Mouse (Mus musculus) bone marrow, adult 2 months (tissue): ENCODE data around the gene Slpi. TPM values are rescaled to one million over a fixed set of nuclear protein-coding genes. Genes with fewer than 3 reads are reported as not detected.
A peak's percentile ranks its signal among the peaks of the same experiment; 100 is the strongest.

ENCODE experiments used
- H3K27ac ChIP-seq: fragments of 200-500 bp; 2 replicates; pipeline ENCODE4 v1.5.1; 2012; ENCODE audit warnings: low read depth, mild to moderate bottlenecking, control low read depth, inconsistent platforms, low read length; ENCODE audit not compliant: control insufficient read depth, poor library complexity, insufficient read depth
- H3K4me1 ChIP-seq: fragments of 200-500 bp; 2 replicates; pipeline ENCODE4 v1.6.1; 2011; ENCODE audit warnings: low read length; ENCODE audit not compliant: control insufficient read depth, insufficient read depth
- H3K4me3 ChIP-seq: fragments of 200-500 bp; replicated peaks from 2 replicates; pipeline ENCODE3; 2011; ENCODE audit warnings: mild to moderate bottlenecking, low read depth, low read length, control low read depth; ENCODE audit not compliant: control insufficient read depth
- CTCF ChIP-seq: fragments of 200-500 bp; IDR thresholded peaks from 2 replicates; pipeline ENCODE4 v1.5.1; 2011; ENCODE audit warnings: low read length, control low read depth; ENCODE audit not compliant: control insufficient read depth, insufficient read depth
- POLR2A ChIP-seq: fragments of 200-500 bp; IDR thresholded peaks from 2 replicates; pipeline ENCODE4 v1.6.1; 2011; ENCODE audit warnings: low read depth, mild to moderate bottlenecking, control low read depth, low read length, borderline replicate concordance; ENCODE audit not compliant: control insufficient read depth
- WGBS: fragments of 180-500 bp; shearing (Covaris S2); methylation state at CpG from one replicate; pipeline ENCODE4 v1.1.7; 2018; 5-methylcytosine and 5-hydroxymethylcytosine counted together
- polyA plus RNA-seq: library from polyadenylated mRNA; stranded (reverse); fragments of >200 nt; gene quantifications from 2 replicates; pipeline ENCODE4 v1.2.4, GENCODE M21; 2011; ENCODE audit warnings: low replicate concordance; ENCODE audit not compliant: missing spikeins, insufficient read depth, insufficient read length

Slpi gene
- polyA plus RNA-seq, 1 experiment, result 108 TPM

GRCm38 (mm10) chr2:164393126-164393525 lies 4.2 kb upstream of the Slpi start:
- Histone ChIP-seq H3K4me3 (no peak overlapping the region), H3K4me1 (no peaks in the 10 kb centered on the region), H3K27ac (no peak overlapping the region)
- 71% methylated on average over 29 of the region's 29 CpGs for WGBS
- TF ChIP-seq POLR2A, result no peak
- no peak for TF ChIP-seq CTCF

GRCm38 (mm10) chr2:164389499-164389898 lies 604 bp upstream of the Slpi start:
- Histone ChIP-seq H3K4me3 (peak overlapping the region; percentile 69), H3K27ac (no peak overlapping the region), H3K4me1 (no peaks in the 10 kb centered on the region; the same call in 1 of the 2 replicates)
- TF ChIP-seq CTCF (peak; percentile 75), POLR2A (no peak)
- 1% methylated on average over 30 of the region's 30 CpGs for WGBS

- 0% methylated on average over 8 of the region's 8 CpGs for WGBS
- TF ChIP-seq POLR2A (no peak), CTCF (peak; percentile 86)
- H3K27ac ChIP-seq, result no peak overlapping the region
- peaks cover 2% of the 10 kb centered on the region; the same call in 1 of the 2 replicates for H3K4me1 ChIP-seq
- H3K4me3 ChIP-seq, result no peak overlapping the region
Observed at GRCm38 (mm10) chr2:164386953-164387352, 1.9 kb downstream of the Slpi start.

GRCm38 (mm10) chr2:164385927-164386763 lies 2.8 kb downstream of the Slpi start:
- Histone ChIP-seq H3K27ac (peak overlapping the region; percentile 30), H3K4me1 (peaks cover 2% of the 10 kb centered on the region; the same call in 1 of the 2 replicates), H3K4me3 (no peak overlapping the region)
- TF ChIP-seq POLR2A (no peak), CTCF (no peak)
- WGBS, result 21% methylated on average over 18 of the region's 18 CpGs

GRCm38 (mm10) chr2:164383656-164384399 lies 5.1 kb downstream of the Slpi start:
- H3K4me1 ChIP-seq, result peaks cover 2% of the 10 kb centered on the region; the same call in 1 of the 2 replicates
- H3K4me3 ChIP-seq, result no peak overlapping the region
- peak overlapping the region; percentile 65 for H3K27ac ChIP-seq
- WGBS, result 22% methylated on average over 11 of the region's 11 CpGs
- TF ChIP-seq CTCF (no peak), POLR2A (no peak)

- WGBS, result 24% methylated on average over 3 of the region's 3 CpGs
- TF ChIP-seq CTCF (no peak), POLR2A (no peak)
- no peak overlapping the region for H3K4me3 ChIP-seq
Observed at GRCm38 (mm10) chr2:164382971-164383370, 5.9 kb downstream of the Slpi start.

GRCm38 (mm10) chr2:164381726-164382125 lies 7.2 kb downstream of the Slpi start:
- H3K27ac ChIP-seq, result no peak overlapping the region
- H3K4me1 ChIP-seq, result peaks cover 4% of the 10 kb centered on the region; the same call in 1 of the 2 replicates
- no peak overlapping the region for H3K4me3 ChIP-seq
- 80% methylated on average over 8 of the region's 8 CpGs for WGBS
- TF ChIP-seq CTCF (peak; percentile 27; the same call in 1 of the 2 replicates), POLR2A (no peak)

More at GRCm38 (mm10) chr2:164382971-164383370, 5.9 kb downstream of the Slpi start:
- no peak overlapping the region for H3K27ac ChIP-seq
- peaks cover 2% of the 10 kb centered on the region; the same call in 1 of the 2 replicates for H3K4me1 ChIP-seq
